Mouse (Mus musculus) stomach, postnatal 0 days (tissue): Measurements from ENCODE around the gene Uck2.

ENCODE experiments used
- CTCF ChIP-seq: IDR thresholded peaks from 2 replicates; pipeline ENCODE4 v1.5.1; 2016; ENCODE audit warnings: antibody characterized with exemption, low read depth, mild to moderate bottlenecking, moderate library complexity
- EP300 ChIP-seq: optimal IDR thresholded peaks from 2 replicates; pipeline ENCODE3; 2016; ENCODE audit warnings: antibody characterized with exemption

GRCm38 (mm10) chr1:167215460-167215859 lies 69.7 kb downstream of the Uck2 start:
- TF ChIP-seq CTCF (no peak), EP300 (no peak)
